10 mouse cellular contexts compared by ENCODE assay signal in genomic region chr13:104938966-104939593, GRCm38 (mm10).
DNase-seq lines count a peak whose midpoint lies in the region; ATAC-seq lines count a peak whose summit lies in the region.
"Had no signal": no experiment of that assay in that cellular context is flagged by ENCODE, and none has a peak within 500 bp of the region (broad histone marks: within the 10 kb centered on the region; RNA-seq: fewer than 3 reads in every experiment).

No protein-coding gene starts in this region.

- no peaks in the 10 kb centered on the region for H3K27me3 ChIP-seq in forebrain, embryonic 14.5 days (replicated peaks; ENCODE audit: control insufficient read depth, insufficient read depth, low read length)
- H3K27me3 ChIP-seq in midbrain, embryonic 14.5 days (ENCODE audit: control insufficient read depth, insufficient read depth, low read length): no peaks in the 10 kb centered on the region

- no peaks in the 10 kb centered on the region for H3K36me3 ChIP-seq in forebrain, embryonic 14.5 days (ENCODE audit: control insufficient read depth, insufficient read depth, low read length)
- no peaks in the 10 kb centered on the region for H3K36me3 ChIP-seq in midbrain, embryonic 14.5 days (ENCODE audit: control insufficient read depth, insufficient read depth, low read length)

- no peak overlapping the region for H3K4me3 ChIP-seq in forebrain, embryonic 14.5 days (ENCODE audit: low read depth, low read length)
- no peak overlapping the region for H3K4me3 ChIP-seq in midbrain, embryonic 14.5 days (replicated peaks; ENCODE audit: low read depth, low read length)
- H3K4me3 ChIP-seq: layer of hippocampus, adult 2 months had no signal

- no peak overlapping the region for H3K4me2 ChIP-seq in forebrain, embryonic 14.5 days (ENCODE audit: low read length)
- no peak overlapping the region for H3K4me2 ChIP-seq in midbrain, embryonic 14.5 days (ENCODE audit: low read length)
- H3K4me2 ChIP-seq: heart, embryonic 11.5 days had no signal

- no peak overlapping the region for H3K27ac ChIP-seq in forebrain, embryonic 14.5 days (ENCODE audit: low read depth, low read length)
- peak overlapping the region; percentile 49; the same call in 1 of the 2 replicates for H3K27ac ChIP-seq in midbrain, embryonic 14.5 days (replicated peaks; ENCODE audit: low read depth, low read length)
- H3K27ac ChIP-seq: macrophage had no signal

- peak; percentile 47 for ATAC-seq in forebrain, embryonic 14.5 days
- no peak for ATAC-seq in midbrain, embryonic 14.5 days (ENCODE audit: low FRiP score, low TSS enrichment)

- peak; percentile 24 for DNase-seq in kidney, adult 11 months
- DNase-seq in kidney, adult 9 months: no peak
- peak; percentile 45 for DNase-seq in ES-CJ7 (ENCODE audit: low read depth, low spot score)
- no peak for DNase-seq in forebrain, embryonic 14.5 days (ENCODE audit: low spot score)
- no peak for DNase-seq in midbrain, embryonic 14.5 days
- no peak for DNase-seq in right cerebral cortex, postnatal 14 days
- DNase-seq in cerebellum, adult 18-20 months: no peak

- H3K4me1 ChIP-seq in forebrain, embryonic 14.5 days (ENCODE audit: control insufficient read depth, insufficient read depth, low read length): no peaks in the 10 kb centered on the region
- H3K4me1 ChIP-seq in midbrain, embryonic 14.5 days (ENCODE audit: control insufficient read depth, insufficient read depth, low read length): peaks cover 2% of the 10 kb centered on the region; the same call in 1 of the 2 replicates

- H3K9ac ChIP-seq in forebrain, embryonic 14.5 days (ENCODE audit: low read length): no peak overlapping the region
- no peak overlapping the region for H3K9ac ChIP-seq in midbrain, embryonic 14.5 days (replicated peaks; ENCODE audit: low read length)

- WGBS in forebrain, embryonic 14.5 days: 74% methylated on average over 13 of the region's 13 CpGs
- 64% methylated on average over 13 of the region's 13 CpGs for whole genome bisulfite sequencing in midbrain, embryonic 14.5 days

- H3K9me3 ChIP-seq in forebrain, embryonic 14.5 days (replicated peaks; ENCODE audit: control insufficient read depth, low read length): no peaks in the 10 kb centered on the region
- H3K9me3 ChIP-seq in midbrain, embryonic 14.5 days (ENCODE audit: control insufficient read depth, low read length): no peaks in the 10 kb centered on the region

Comparison
In these comparisons a context has a peak if more than half of its experiments do, and no peak if none do; other contexts are left out.
1. DNase-seq: peak in kidney, adult 11 months (single experiment) and ES-CJ7 (single experiment); none in kidney, adult 9 months (single experiment), forebrain, embryonic 14.5 days (single experiment), midbrain, embryonic 14.5 days (single experiment), right cerebral cortex, postnatal 14 days (single experiment) and cerebellum, adult 18-20 months (0 of 2).